Mouse (Mus musculus) c-Kit-negative CD71-positive TER-119-positive erythroid progenitor cells, embryonic 14.5 days (primary cell): ENCODE data around the gene Hist1h1c.
A peak's percentile ranks its signal among the peaks of the same experiment; 100 is the strongest.

Source experiments
- DNase-seq: peaks from one replicate; pipeline ENCODE4 v3.0.0-alpha.2; 2013; ENCODE audit warnings: low read depth, low spot score

Gene Hist1h1c

GRCm38 (mm10) chr13:23745381-23746161 is 7.0 kb downstream of the Hist1h1c start, which contains the start of gene Hist1h3c:
TSS of gene Hist1h3c (minus strand) at chr13:23745602.
- peak; percentile 93 for DNase-seq

DNA sequence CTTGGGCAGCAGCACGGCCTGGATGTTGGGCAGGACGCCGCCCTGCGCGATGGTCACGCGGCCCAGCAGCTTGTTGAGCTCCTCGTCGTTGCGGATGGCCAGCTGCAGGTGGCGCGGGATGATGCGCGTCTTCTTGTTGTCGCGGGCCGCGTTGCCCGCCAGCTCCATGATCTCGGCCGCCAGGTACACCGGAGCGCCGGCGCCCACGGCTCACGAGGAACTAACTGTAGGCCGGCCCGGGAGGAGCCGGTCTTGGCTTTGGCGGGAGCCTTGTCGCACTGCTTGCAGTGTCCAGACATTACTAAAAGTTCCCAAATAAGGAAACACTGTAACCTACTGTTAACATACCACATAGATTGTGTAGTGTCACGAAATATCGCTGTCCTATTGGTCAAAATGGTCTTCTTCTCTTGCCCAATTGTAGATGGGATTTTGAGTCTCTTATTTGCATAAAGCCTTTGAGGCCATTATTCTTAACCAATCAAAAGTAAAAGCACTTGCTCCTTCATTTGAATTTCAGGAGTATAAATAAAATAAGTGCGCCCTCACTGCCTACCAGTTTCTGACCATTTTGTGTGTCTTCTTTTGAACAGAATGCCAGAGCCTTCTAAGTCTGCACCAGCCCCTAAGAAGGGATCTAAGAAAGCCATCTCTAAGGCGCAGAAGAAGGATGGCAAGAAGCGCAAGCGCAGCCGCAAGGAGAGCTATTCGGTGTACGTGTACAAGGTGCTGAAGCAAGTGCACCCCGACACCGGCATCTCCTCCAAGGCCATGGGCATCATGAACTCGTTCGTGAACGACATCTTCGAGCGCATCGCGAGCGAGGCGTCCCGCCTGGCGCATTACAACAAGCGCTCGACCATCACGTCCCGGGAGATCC is 7.8 kb downstream of the Hist1h1c start, which contains the start of gene Hist1h2bb:
Gene Hist1h2bb (plus strand): TSS at position 534 of the 880 bp plus-strand sequence.
- peak; percentile 88 for DNase-seq

GRCm38 (mm10) chr13:23747081-23747891 is 8.7 kb downstream of the Hist1h1c start:
- peak; percentile 62 for DNase-seq

GRCm38 (mm10) chr13:23747892-23748288 is 9.3 kb downstream of the Hist1h1c start:
- DNase-seq, result peak; percentile 58

DNA sequence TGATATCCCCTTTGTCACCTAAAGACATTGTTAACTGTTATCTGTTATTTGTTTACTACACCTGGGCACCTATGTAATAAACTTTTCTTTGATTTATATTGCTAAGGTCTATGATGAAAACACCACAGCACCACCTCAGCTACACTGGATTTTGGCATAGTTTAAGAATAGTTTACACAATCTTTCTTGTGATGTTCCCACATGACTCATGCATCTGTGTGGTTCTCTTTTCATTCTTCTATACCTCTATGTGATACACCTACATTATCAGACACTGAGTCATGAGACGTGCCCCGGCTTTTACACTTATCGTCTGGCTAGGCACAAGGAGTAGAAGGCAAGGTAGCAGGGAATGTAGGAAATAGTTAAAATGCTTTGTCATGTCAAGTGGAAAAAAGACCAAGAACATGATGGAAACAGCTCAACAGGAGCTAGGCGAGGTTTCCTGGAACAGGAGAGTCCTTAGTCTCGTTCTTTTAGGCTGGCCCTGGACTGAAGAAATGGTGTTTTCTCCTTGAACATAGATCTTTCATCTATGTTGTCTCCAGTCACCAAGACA is 11.0 kb downstream of the Hist1h1c start:
- peak; percentile 42 for DNase-seq

DNA sequence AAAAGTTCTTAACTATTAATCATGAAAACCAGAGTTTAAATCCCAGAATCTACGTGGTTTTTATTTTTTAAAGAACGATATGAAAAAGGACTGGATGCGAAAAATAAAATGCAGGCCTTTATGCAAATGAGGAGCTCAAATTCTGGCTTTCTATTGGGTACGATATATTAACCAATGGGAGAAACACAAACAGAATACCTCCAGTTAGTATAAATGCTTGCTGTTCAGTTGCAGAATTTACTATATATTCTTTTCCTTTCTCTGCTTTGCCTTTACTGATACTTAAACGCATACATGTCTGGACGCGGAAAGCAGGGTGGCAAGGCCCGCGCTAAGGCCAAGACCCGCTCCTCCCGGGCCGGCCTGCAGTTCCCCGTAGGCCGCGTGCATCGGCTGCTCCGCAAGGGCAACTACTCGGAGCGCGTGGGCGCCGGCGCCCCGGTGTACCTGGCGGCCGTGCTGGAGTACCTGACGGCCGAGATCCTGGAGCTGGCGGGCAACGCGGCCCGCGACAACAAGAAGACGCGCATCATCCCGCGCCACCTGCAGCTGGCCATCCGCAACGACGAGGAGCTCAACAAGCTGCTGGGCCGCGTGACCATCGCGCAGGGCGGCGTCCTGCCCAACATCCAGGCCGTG is 12.3 kb downstream of the Hist1h1c start, which contains the start of gene Hist1h2ab:
Gene Hist1h2ab (plus strand): TSS at position 288 of the 639 bp plus-strand sequence.
- peak; percentile 85 for DNase-seq

- peak; percentile 64 for DNase-seq
Observed at GRCm38 (mm10) chr13:23751478-23751956, 12.9 kb downstream of the Hist1h1c start.

DNA sequence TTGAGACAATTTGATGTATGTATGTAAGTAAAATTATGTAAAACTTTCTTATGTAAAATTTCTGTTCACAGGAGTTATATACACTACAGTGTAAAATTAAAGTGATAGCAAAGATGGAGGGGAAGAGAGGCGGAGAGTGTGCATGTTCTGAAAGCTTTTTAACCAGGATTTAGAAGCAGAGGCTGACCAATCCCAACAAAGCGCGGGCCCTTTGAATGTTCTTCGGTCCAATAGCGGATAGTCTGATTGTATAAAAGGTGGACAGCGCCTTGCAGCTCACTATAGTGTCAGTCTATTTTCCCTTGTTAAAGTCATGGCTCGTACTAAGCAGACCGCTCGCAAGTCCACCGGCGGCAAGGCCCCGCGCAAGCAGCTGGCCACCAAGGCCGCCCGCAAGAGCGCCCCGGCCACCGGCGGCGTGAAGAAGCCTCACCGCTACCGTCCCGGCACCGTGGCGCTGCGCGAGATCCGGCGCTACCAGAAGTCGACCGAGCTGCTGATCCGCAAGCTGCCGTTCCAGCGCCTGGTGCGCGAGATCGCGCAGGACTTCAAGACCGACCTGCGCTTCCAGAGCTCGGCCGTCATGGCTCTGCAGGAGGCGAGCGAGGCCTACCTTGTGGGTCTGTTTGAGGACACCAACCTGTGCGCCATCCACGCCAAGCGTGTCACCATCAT is 13.6 kb downstream of the Hist1h1c start, which contains the start of gene Hist1h3b:
Gene Hist1h3b (plus strand): TSS at position 201 of the 675 bp plus-strand sequence.
- DNase-seq, result peak; percentile 96

- peak; percentile 50 for DNase-seq
Observed at GRCm38 (mm10) chr13:23752742-23753172, 14.1 kb downstream of the Hist1h1c start.

- peak; percentile 40 for DNase-seq
Observed at GRCm38 (mm10) chr13:23753314-23754078, 14.9 kb downstream of the Hist1h1c start.

DNA sequence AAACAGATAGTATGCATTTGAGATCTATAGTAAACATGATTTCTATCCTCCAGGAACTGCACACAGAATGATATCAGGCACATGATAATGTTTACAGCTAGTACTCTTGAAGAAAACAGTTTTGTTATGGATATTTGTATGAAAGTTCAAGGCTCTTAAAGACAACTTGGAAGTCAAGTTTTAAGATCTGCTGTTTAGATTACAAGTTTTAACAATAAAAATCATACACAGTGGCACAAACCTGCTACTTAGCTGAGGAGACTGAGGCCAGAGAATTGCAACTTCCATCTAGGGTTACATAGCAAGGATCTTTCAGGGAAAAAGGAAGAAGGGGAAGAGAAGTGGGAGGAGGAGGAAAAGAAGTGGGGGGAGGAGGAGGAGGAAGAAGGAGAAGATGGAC is 16.4 kb downstream of the Hist1h1c start:
- no peak for DNase-seq

GRCm38 (mm10) chr13:23756790-23757189 is 18.2 kb downstream of the Hist1h1c start, which contains the start of gene Hist1h4b:
TSS of gene Hist1h4b (plus strand) at chr13:23757013.
- peak; percentile 97 for DNase-seq

GRCm38 (mm10) chr13:23757211-23757773 is 18.7 kb downstream of the Hist1h1c start:
- DNase-seq, result peak; percentile 62

DNA sequence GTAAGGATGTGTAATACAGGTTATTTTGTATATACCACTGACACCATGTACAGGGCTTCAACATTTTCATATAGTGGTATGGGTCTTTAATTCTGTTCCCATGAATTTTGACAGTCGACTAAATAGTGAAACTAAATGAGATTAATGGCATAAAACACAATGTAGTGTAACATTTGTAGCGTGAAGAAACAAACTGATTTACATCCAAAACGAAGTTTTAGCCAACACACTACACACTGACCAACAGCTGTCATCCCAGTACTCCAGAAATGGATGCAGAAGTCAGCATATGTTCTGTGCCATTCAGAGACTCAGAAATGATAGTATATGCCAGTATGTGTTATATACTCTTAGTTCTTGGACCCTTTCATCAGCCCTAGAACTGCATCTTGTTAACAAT is 19.3 kb downstream of the Hist1h1c start:
- no peak for DNase-seq

- DNase-seq, result no peak
Observed at GRCm38 (mm10) chr13:23759251-23759771, 20.7 kb downstream of the Hist1h1c start.

DNA sequence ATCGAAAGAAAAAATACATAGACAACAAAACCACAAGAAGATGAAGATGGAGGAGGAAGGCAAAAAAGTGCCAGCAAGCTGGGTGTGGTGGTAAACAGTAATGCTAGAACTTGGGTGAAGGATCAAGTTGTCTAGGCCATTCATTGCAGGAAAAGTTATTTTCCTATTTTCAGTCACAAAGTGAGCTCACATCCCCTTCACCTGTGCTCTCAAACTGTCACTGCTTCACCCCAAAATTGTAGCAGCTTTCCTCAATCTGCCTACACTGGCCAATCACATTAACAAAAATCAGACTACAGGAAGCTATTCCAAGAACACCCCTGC is 21.3 kb downstream of the Hist1h1c start:
- no peak for DNase-seq

DNA sequence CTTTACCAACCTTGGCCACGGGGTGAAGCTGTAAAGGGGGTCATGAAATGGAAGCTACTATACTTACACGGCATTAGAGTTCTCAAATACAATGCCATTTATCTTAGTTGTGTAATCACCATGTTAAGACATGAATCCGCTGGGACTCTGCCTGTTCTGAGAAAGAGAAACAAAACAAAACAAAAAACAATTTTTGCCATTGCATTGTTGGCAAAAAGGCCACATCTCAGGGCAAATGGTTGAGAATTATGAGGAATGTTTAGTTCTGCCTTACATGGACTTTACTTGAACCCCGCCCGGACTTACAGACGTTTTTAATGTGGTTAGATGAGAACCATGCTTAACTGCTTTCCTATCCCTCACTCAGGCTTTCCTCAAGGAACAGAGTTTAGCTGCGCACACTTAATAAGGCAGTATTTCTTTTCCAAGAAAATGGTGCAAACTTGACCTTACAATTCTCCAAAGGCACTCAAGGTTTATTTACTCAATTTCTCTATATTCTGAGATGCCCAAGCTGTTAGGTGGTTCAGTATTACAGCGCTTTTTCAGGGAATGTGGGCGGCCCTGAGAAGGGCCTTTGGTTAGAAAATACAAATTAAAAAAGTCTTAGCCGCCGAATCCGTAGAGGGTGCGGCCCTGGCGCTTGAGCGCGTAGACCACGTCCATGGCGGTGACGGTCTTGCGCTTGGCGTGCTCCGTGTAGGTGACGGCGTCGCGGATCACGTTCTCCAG is 21.8 kb downstream of the Hist1h1c start:
- peak; percentile 50 for DNase-seq
